Mouse (Mus musculus): ENCODE measurements around the gene Gna12. TPM values are rescaled to one million over a fixed set of nuclear protein-coding genes. Genes with fewer than 3 reads are reported as not detected.
A peak's percentile ranks its signal among the peaks of the same experiment; 100 is the strongest.

Gene Gna12
- polyA plus RNA-seq, 1 experiment from 2014 or later, result 97.9 TPM

GRCm38 (mm10) chr5:140798158-140798557 is 32.1 kb downstream of the Gna12 start:
- no peak overlapping the region for H3K27ac ChIP-seq
- 90% methylated on average over 7 of the region's 7 CpGs for WGBS (ENCODE audit: missing documents)
- H3K4me3 ChIP-seq (ENCODE audit: inconsistent target), result no peak overlapping the region
- H3K79me2 ChIP-seq (ENCODE audit: inconsistent target), result peaks cover 100% of the 10 kb centered on the region
- H3K36me3 ChIP-seq (ENCODE audit: inconsistent target), result no peaks in the 10 kb centered on the region

- H3K4me3 ChIP-seq (ENCODE audit: inconsistent target), result no peak overlapping the region
- H3K79me2 ChIP-seq (ENCODE audit: inconsistent target), result peaks cover 100% of the 10 kb centered on the region
- H3K36me3 ChIP-seq (ENCODE audit: inconsistent target), result no peaks in the 10 kb centered on the region
- WGBS (ENCODE audit: missing documents), result 79% methylated on average over 3 of the region's 3 CpGs
- H3K27ac ChIP-seq, result no peak overlapping the region
Observed at GRCm38 (mm10) chr5:140796051-140796450, 34.2 kb downstream of the Gna12 start.

GRCm38 (mm10) chr5:140795176-140795575 is 35.1 kb downstream of the Gna12 start:
- 9% methylated on average over 2 of the region's 2 CpGs for WGBS (ENCODE audit: missing documents)
- no peak overlapping the region for H3K4me3 ChIP-seq (ENCODE audit: inconsistent target)
- peak overlapping the region; percentile 50 for H3K27ac ChIP-seq
- peaks cover 100% of the 10 kb centered on the region for H3K79me2 ChIP-seq (ENCODE audit: inconsistent target)
- no peaks in the 10 kb centered on the region for H3K36me3 ChIP-seq (ENCODE audit: inconsistent target)

GRCm38 (mm10) chr5:140794753-140795152 is 35.5 kb downstream of the Gna12 start:
- peak overlapping the region; percentile 50 for H3K27ac ChIP-seq
- H3K4me3 ChIP-seq (ENCODE audit: inconsistent target), result no peak overlapping the region
- 66% methylated on average over 3 of the region's 3 CpGs for WGBS (ENCODE audit: missing documents)
- no peaks in the 10 kb centered on the region for H3K36me3 ChIP-seq (ENCODE audit: inconsistent target)
- peaks cover 100% of the 10 kb centered on the region for H3K79me2 ChIP-seq (ENCODE audit: inconsistent target)

GRCm38 (mm10) chr5:140792233-140792632 is 38.0 kb downstream of the Gna12 start:
- Histone ChIP-seq H3K4me3 (ENCODE audit: inconsistent target) (no peak overlapping the region), H3K36me3 (ENCODE audit: inconsistent target) (no peaks in the 10 kb centered on the region; the same call in 1 of the 2 replicates), H3K79me2 (ENCODE audit: inconsistent target) (peaks cover 100% of the 10 kb centered on the region), H3K27ac (peak overlapping the region; percentile 39)
- WGBS (ENCODE audit: missing documents), result 60% methylated on average over 5 of the region's 5 CpGs

- peak overlapping the region; percentile 39 for H3K27ac ChIP-seq
- WGBS (ENCODE audit: missing documents), result 52% methylated on average over 9 of the region's 9 CpGs
- peaks cover 7% of the 10 kb centered on the region; the same call in 1 of the 2 replicates for H3K36me3 ChIP-seq (ENCODE audit: inconsistent target)
- no peak overlapping the region for H3K4me3 ChIP-seq (ENCODE audit: inconsistent target)
- peaks cover 100% of the 10 kb centered on the region for H3K79me2 ChIP-seq (ENCODE audit: inconsistent target)
Observed at GRCm38 (mm10) chr5:140790937-140791877, 39.0 kb downstream of the Gna12 start.

GRCm38 (mm10) chr5:140790392-140790791 is 39.8 kb downstream of the Gna12 start:
- peaks cover 15% of the 10 kb centered on the region for H3K36me3 ChIP-seq (ENCODE audit: inconsistent target)
- H3K4me3 ChIP-seq (ENCODE audit: inconsistent target), result no peak overlapping the region
- peaks cover 100% of the 10 kb centered on the region for H3K79me2 ChIP-seq (ENCODE audit: inconsistent target)
- peak overlapping the region; percentile 39; the same call in 1 of the 2 replicates for H3K27ac ChIP-seq
- 87% methylated on average over 2 of the region's 2 CpGs for WGBS (ENCODE audit: missing documents)

- Histone ChIP-seq H3K36me3 (ENCODE audit: inconsistent target) (peaks cover 23% of the 10 kb centered on the region), H3K4me3 (ENCODE audit: inconsistent target) (no peak overlapping the region), H3K79me2 (ENCODE audit: inconsistent target) (peaks cover 100% of the 10 kb centered on the region), H3K27ac (no peak overlapping the region)
Observed at GRCm38 (mm10) chr5:140789561-140789960, 40.7 kb downstream of the Gna12 start.

- Histone ChIP-seq H3K36me3 (ENCODE audit: inconsistent target) (peaks cover 62% of the 10 kb centered on the region), H3K27ac (no peak overlapping the region), H3K79me2 (ENCODE audit: inconsistent target) (peaks cover 100% of the 10 kb centered on the region), H3K4me3 (ENCODE audit: inconsistent target) (no peak overlapping the region)
- WGBS (ENCODE audit: missing documents), result 97% methylated on average over 13 of the region's 13 CpGs
Observed at GRCm38 (mm10) chr5:140785240-140785872, 44.9 kb downstream of the Gna12 start.

- 70% methylated on average over 6 of the region's 6 CpGs for WGBS (ENCODE audit: missing documents)
- H3K27ac ChIP-seq, result no peak overlapping the region
- H3K36me3 ChIP-seq (ENCODE audit: inconsistent target), result peaks cover 72% of the 10 kb centered on the region
- H3K79me2 ChIP-seq (ENCODE audit: inconsistent target), result peaks cover 100% of the 10 kb centered on the region
- H3K4me3 ChIP-seq (ENCODE audit: inconsistent target), result no peak overlapping the region
Observed at GRCm38 (mm10) chr5:140784288-140784687, 45.9 kb downstream of the Gna12 start.

GRCm38 (mm10) chr5:140783577-140783976 is 46.7 kb downstream of the Gna12 start:
- WGBS (ENCODE audit: missing documents), result 88% methylated on average over 4 of the region's 4 CpGs
- H3K79me2 ChIP-seq (ENCODE audit: inconsistent target), result peaks cover 100% of the 10 kb centered on the region
- H3K4me3 ChIP-seq (ENCODE audit: inconsistent target), result no peak overlapping the region
- peaks cover 78% of the 10 kb centered on the region for H3K36me3 ChIP-seq (ENCODE audit: inconsistent target)
- H3K27ac ChIP-seq, result no peak overlapping the region

- H3K36me3 ChIP-seq (ENCODE audit: inconsistent target), result peaks cover 84% of the 10 kb centered on the region
- H3K4me3 ChIP-seq (ENCODE audit: inconsistent target), result no peak overlapping the region
- 84% methylated on average over 8 of the region's 8 CpGs for WGBS (ENCODE audit: missing documents)
- H3K79me2 ChIP-seq (ENCODE audit: inconsistent target), result peaks cover 100% of the 10 kb centered on the region
- H3K27ac ChIP-seq, result peak overlapping the region; percentile 1; the same call in 1 of the 2 replicates
Observed at GRCm38 (mm10) chr5:140781886-140782572, 48.2 kb downstream of the Gna12 start.

GRCm38 (mm10) chr5:140781122-140781521 is 49.1 kb downstream of the Gna12 start:
- WGBS (ENCODE audit: missing documents), result 63% methylated on average over 5 of the region's 5 CpGs
- Histone ChIP-seq H3K36me3 (ENCODE audit: inconsistent target) (peaks cover 81% of the 10 kb centered on the region), H3K4me3 (ENCODE audit: inconsistent target) (no peak overlapping the region), H3K79me2 (ENCODE audit: inconsistent target) (peaks cover 100% of the 10 kb centered on the region), H3K27ac (no peak overlapping the region)

GRCm38 (mm10) chr5:140776968-140777367 is 53.3 kb downstream of the Gna12 start:
- peaks cover 100% of the 10 kb centered on the region for H3K79me2 ChIP-seq (ENCODE audit: inconsistent target)
- whole genome bisulfite sequencing (ENCODE audit: missing documents), result 46% methylated on average over 9 of the region's 9 CpGs
- H3K36me3 ChIP-seq (ENCODE audit: inconsistent target), result peaks cover 41% of the 10 kb centered on the region
- H3K27ac ChIP-seq, result no peak overlapping the region
- H3K4me3 ChIP-seq (ENCODE audit: inconsistent target), result no peak overlapping the region
